Mouse (Mus musculus): ENCODE results near the gene Qtrt1. TPM values are rescaled to one million over a fixed set of nuclear protein-coding genes. Genes with fewer than 3 reads are reported as not detected.
A peak's percentile ranks its signal among the peaks of the same experiment; 100 is the strongest.

Gene Qtrt1
- polyA plus RNA-seq, 1 experiment from 2014 or later: 17.4 TPM

GRCm38 (mm10) chr9:21450270-21450669 is 38.6 kb downstream of the Qtrt1 start:
- peaks cover 10% of the 10 kb centered on the region for H3K36me3 ChIP-seq (replicated peaks)
- H3K4me2 ChIP-seq: no peak overlapping the region
- no peak overlapping the region for H3K9ac ChIP-seq
- 44% methylated on average over 3 of the region's 3 CpGs for WGBS (ENCODE audit: insufficient replicate concordance)
- H3K27ac ChIP-seq (replicated peaks): no peak overlapping the region
- ATAC-seq (ENCODE audit: insufficient read depth): peak; percentile 14; the same call in 1 of the 2 replicates
- no peaks in the 10 kb centered on the region for H3K27me3 ChIP-seq
- H3K4me1 ChIP-seq (replicated peaks): peaks cover 71% of the 10 kb centered on the region
- H3K9me3 ChIP-seq (replicated peaks): no peaks in the 10 kb centered on the region
- no peak overlapping the region for H3K4me3 ChIP-seq (replicated peaks)

- Histone ChIP-seq H3K4me3 (replicated peaks) (no peak overlapping the region), H3K4me1 (replicated peaks) (peaks cover 74% of the 10 kb centered on the region), H3K27me3 (no peaks in the 10 kb centered on the region), H3K4me2 (peak overlapping the region; percentile 31), H3K9me3 (replicated peaks) (no peaks in the 10 kb centered on the region), H3K9ac (no peak overlapping the region), H3K36me3 (replicated peaks) (peaks cover 5% of the 10 kb centered on the region), H3K27ac (replicated peaks) (peak overlapping the region; percentile 42)
- no peak for ATAC-seq (ENCODE audit: insufficient read depth)
- 66% methylated on average over 8 of the region's 8 CpGs for WGBS (ENCODE audit: insufficient replicate concordance)
These were observed 39.8 kb downstream of the Qtrt1 start for GRCm38 (mm10) chr9:21451391-21451790.

- Histone ChIP-seq H3K9me3 (replicated peaks) (no peaks in the 10 kb centered on the region), H3K27me3 (no peaks in the 10 kb centered on the region), H3K4me1 (replicated peaks) (peaks cover 75% of the 10 kb centered on the region), H3K9ac (no peak overlapping the region), H3K4me2 (peak overlapping the region; percentile 31), H3K27ac (replicated peaks) (peak overlapping the region; percentile 42), H3K36me3 (replicated peaks) (peaks cover 7% of the 10 kb centered on the region), H3K4me3 (replicated peaks) (no peak overlapping the region)
- WGBS (ENCODE audit: insufficient replicate concordance): 14% methylated on average over 8 of the region's 8 CpGs
- peak; percentile 69 for ATAC-seq (ENCODE audit: insufficient read depth)
These were observed 40.2 kb downstream of the Qtrt1 start for GRCm38 (mm10) chr9:21451870-21452269.

- H3K9me3 ChIP-seq (replicated peaks): no peaks in the 10 kb centered on the region
- ATAC-seq (ENCODE audit: insufficient read depth): no peak
- H3K27ac ChIP-seq (replicated peaks): peak overlapping the region; percentile 53; the same call in 1 of the 2 replicates
- H3K36me3 ChIP-seq (replicated peaks): peaks cover 4% of the 10 kb centered on the region
- no peaks in the 10 kb centered on the region for H3K27me3 ChIP-seq
- no peak overlapping the region for H3K4me3 ChIP-seq (replicated peaks)
- H3K4me2 ChIP-seq: no peak overlapping the region
- 50% methylated on average over 7 of the region's 7 CpGs for WGBS (ENCODE audit: insufficient replicate concordance)
- no peak overlapping the region for H3K9ac ChIP-seq
- peaks cover 73% of the 10 kb centered on the region for H3K4me1 ChIP-seq (replicated peaks)
These were observed 41.4 kb downstream of the Qtrt1 start for GRCm38 (mm10) chr9:21453003-21453402.

GRCm38 (mm10) chr9:21453459-21453858 is 41.8 kb downstream of the Qtrt1 start:
- Histone ChIP-seq H3K9me3 (replicated peaks) (no peaks in the 10 kb centered on the region), H3K4me2 (no peak overlapping the region), H3K4me3 (replicated peaks) (no peak overlapping the region), H3K9ac (no peak overlapping the region), H3K27me3 (no peaks in the 10 kb centered on the region), H3K4me1 (replicated peaks) (peaks cover 70% of the 10 kb centered on the region), H3K36me3 (replicated peaks) (peaks cover 8% of the 10 kb centered on the region), H3K27ac (replicated peaks) (peak overlapping the region; percentile 53; the same call in 1 of the 2 replicates)
- 63% methylated on average over 2 of the region's 2 CpGs for WGBS (ENCODE audit: insufficient replicate concordance)
- no peak for ATAC-seq (ENCODE audit: insufficient read depth)

- ATAC-seq (ENCODE audit: insufficient read depth): no peak
- H3K4me1 ChIP-seq (replicated peaks): peaks cover 59% of the 10 kb centered on the region
- no peak overlapping the region for H3K9ac ChIP-seq
- H3K9me3 ChIP-seq (replicated peaks): no peaks in the 10 kb centered on the region
- H3K27ac ChIP-seq (replicated peaks): no peak overlapping the region
- H3K36me3 ChIP-seq (replicated peaks): peaks cover 19% of the 10 kb centered on the region
- no peaks in the 10 kb centered on the region for H3K27me3 ChIP-seq
- no peak overlapping the region for H3K4me2 ChIP-seq
- no peak overlapping the region for H3K4me3 ChIP-seq (replicated peaks)
- 72% methylated on average over 4 of the region's 4 CpGs for WGBS (ENCODE audit: insufficient replicate concordance)
These were observed 42.9 kb downstream of the Qtrt1 start for GRCm38 (mm10) chr9:21454556-21454955.

- H3K27ac ChIP-seq (replicated peaks): no peak overlapping the region
- 54% methylated on average over 4 of the region's 4 CpGs for WGBS (ENCODE audit: insufficient replicate concordance)
These were observed 43.6 kb downstream of the Qtrt1 start for GRCm38 (mm10) chr9:21455103-21455770.

GRCm38 (mm10) chr9:21456246-21456929 is 44.8 kb downstream of the Qtrt1 start:
- Histone ChIP-seq H3K9me3 (replicated peaks) (no peaks in the 10 kb centered on the region), H3K36me3 (replicated peaks) (peaks cover 36% of the 10 kb centered on the region), H3K4me1 (replicated peaks) (peaks cover 46% of the 10 kb centered on the region), H3K9ac (no peak overlapping the region), H3K27ac (replicated peaks) (no peak overlapping the region), H3K4me3 (replicated peaks) (no peak overlapping the region), H3K27me3 (no peaks in the 10 kb centered on the region), H3K4me2 (no peak overlapping the region)
- ATAC-seq (ENCODE audit: insufficient read depth): no peak
- WGBS (ENCODE audit: insufficient replicate concordance): 68% methylated on average over 7 of the region's 7 CpGs

More at GRCm38 (mm10) chr9:21455103-21455770, 43.6 kb downstream of the Qtrt1 start:
- no peak overlapping the region for H3K9ac ChIP-seq
- H3K9me3 ChIP-seq (replicated peaks): no peaks in the 10 kb centered on the region
- peaks cover 52% of the 10 kb centered on the region for H3K4me1 ChIP-seq (replicated peaks)
- H3K27me3 ChIP-seq: no peaks in the 10 kb centered on the region
- ATAC-seq (ENCODE audit: insufficient read depth): no peak
- H3K4me3 ChIP-seq (replicated peaks): no peak overlapping the region
- no peak overlapping the region for H3K4me2 ChIP-seq
- peaks cover 25% of the 10 kb centered on the region for H3K36me3 ChIP-seq (replicated peaks)

GRCm38 (mm10) chr9:21456930-21457634 is 45.4 kb downstream of the Qtrt1 start:
- Histone ChIP-seq H3K4me3 (replicated peaks) (no peak overlapping the region), H3K4me1 (replicated peaks) (peaks cover 44% of the 10 kb centered on the region), H3K4me2 (no peak overlapping the region), H3K27ac (replicated peaks) (no peak overlapping the region), H3K36me3 (replicated peaks) (peaks cover 41% of the 10 kb centered on the region), H3K27me3 (no peaks in the 10 kb centered on the region), H3K9ac (no peak overlapping the region), H3K9me3 (replicated peaks) (no peaks in the 10 kb centered on the region)
- no peak for ATAC-seq (ENCODE audit: insufficient read depth)
- WGBS (ENCODE audit: insufficient replicate concordance): 47% methylated on average over 10 of the region's 10 CpGs

- H3K27ac ChIP-seq (replicated peaks): no peak overlapping the region
- no peak overlapping the region for H3K9ac ChIP-seq
- ATAC-seq (ENCODE audit: insufficient read depth): no peak
- peaks cover 45% of the 10 kb centered on the region for H3K4me1 ChIP-seq (replicated peaks)
- no peaks in the 10 kb centered on the region for H3K27me3 ChIP-seq
- H3K4me2 ChIP-seq: no peak overlapping the region
- no peaks in the 10 kb centered on the region for H3K9me3 ChIP-seq (replicated peaks)
- 85% methylated on average over 3 of the region's 3 CpGs for WGBS (ENCODE audit: insufficient replicate concordance)
- H3K36me3 ChIP-seq (replicated peaks): peaks cover 49% of the 10 kb centered on the region
- H3K4me3 ChIP-seq (replicated peaks): no peak overlapping the region
These were observed 47.2 kb downstream of the Qtrt1 start for GRCm38 (mm10) chr9:21458821-21459220.

- no peak for ATAC-seq (ENCODE audit: insufficient read depth)
- Histone ChIP-seq H3K9me3 (replicated peaks) (no peaks in the 10 kb centered on the region), H3K4me3 (replicated peaks) (no peak overlapping the region), H3K27me3 (no peaks in the 10 kb centered on the region), H3K27ac (replicated peaks) (no peak overlapping the region), H3K36me3 (replicated peaks) (peaks cover 61% of the 10 kb centered on the region), H3K4me2 (no peak overlapping the region), H3K9ac (no peak overlapping the region), H3K4me1 (replicated peaks) (peaks cover 37% of the 10 kb centered on the region)
- 83% methylated on average over 3 of the region's 3 CpGs for WGBS (ENCODE audit: insufficient replicate concordance)
These were observed 48.8 kb downstream of the Qtrt1 start for GRCm38 (mm10) chr9:21460400-21460940.

All from liver, embryonic 15.5 days (tissue).